Mouse (Mus musculus) hindbrain, embryonic 11.5 days (tissue): ENCODE measurements around the gene Nnat. TPM values are rescaled to one million over a fixed set of nuclear protein-coding genes. Genes with fewer than 3 reads are reported as not detected.
A peak's percentile ranks its signal among the peaks of the same experiment; 100 is the strongest.

Experiments used
- ATAC-seq: fragments of 200-750 bp; cut with Nextera tagmentation; 2 replicates; pipeline ENCODE4 v1.8.0; 2017; ENCODE audit warnings: mild to moderate bottlenecking, moderate TSS enrichment, moderate library complexity; ENCODE audit not compliant: low FRiP score
- DNase-seq: peaks from one replicate; pipeline ENCODE4 v3.0.0-alpha.2; 2015; ENCODE audit warnings: low spot score
- H3K27ac ChIP-seq: fragments of 300-500 bp; sonication (generic); 2 replicates; pipeline ENCODE4 v1.5.1; 2014; ENCODE audit warnings: mild to moderate bottlenecking, low read depth, low read length
- H3K27me3 ChIP-seq: fragments of 300-500 bp; sonication (generic); 2 replicates; pipeline ENCODE4 v1.6.1; 2014; ENCODE audit warnings: mild to moderate bottlenecking, low read length, moderate library complexity, mixed read lengths; ENCODE audit not compliant: control insufficient read depth, insufficient read depth
- H3K36me3 ChIP-seq: fragments of 300-500 bp; sonication (generic); 2 replicates; pipeline ENCODE4 v1.6.1; 2014; ENCODE audit warnings: mild to moderate bottlenecking, low read length, moderate library complexity, mixed read lengths; ENCODE audit not compliant: control insufficient read depth, insufficient read depth
- H3K4me1 ChIP-seq: fragments of 300-500 bp; sonication (generic); replicated peaks from 2 replicates; pipeline ENCODE4 v1.6.1; 2014; ENCODE audit warnings: low read length, mixed read lengths; ENCODE audit not compliant: control insufficient read depth, insufficient read depth
- H3K4me2 ChIP-seq: fragments of 300-500 bp; sonication (generic); replicated peaks from 2 replicates; pipeline ENCODE4 v1.6.1; 2014; ENCODE audit warnings: mild to moderate bottlenecking, low read depth, low read length
- H3K4me3 ChIP-seq: fragments of 300-500 bp; sonication (generic); 2 replicates; pipeline ENCODE4 v1.5.1; 2014; ENCODE audit warnings: low read depth, low read length
- H3K9ac ChIP-seq: fragments of 300-500 bp; sonication (generic); 2 replicates; pipeline ENCODE4 v1.6.1; 2014; ENCODE audit warnings: low read depth, low read length
- H3K9me3 ChIP-seq: fragments of 300-500 bp; sonication (generic); 2 replicates; pipeline ENCODE4 v1.6.1; 2016; ENCODE audit warnings: low read length; ENCODE audit not compliant: control insufficient read depth
- WGBS: fragments of 180-500 bp; shearing (Covaris S2); extraction: QIAGEN DNeasy Blood & Tissue Kit; methylation state at CpG from one replicate; pipeline ENCODE4 v1.1.7; 2014; 5-methylcytosine and 5-hydroxymethylcytosine counted together
- polyA plus RNA-seq: library from polyadenylated mRNA; unstranded; fragments of >200 nt; fragmentation: Nextera tagmentation; extraction: Ambion mirVana; gene quantifications from 2 replicates; pipeline ENCODE4 v1.2.1, GENCODE M21; 2014

The Nnat gene
- polyA plus RNA-seq, 1 experiment from 2014 or later = 1,745 TPM

- H3K27me3 ChIP-seq = no peaks in the 10 kb centered on the region
- peaks cover 17% of the 10 kb centered on the region for H3K4me1 ChIP-seq
- H3K4me3 ChIP-seq = no peak overlapping the region
- H3K27ac ChIP-seq = peak overlapping the region; percentile 68; the same call in 1 of the 2 replicates
- no peaks in the 10 kb centered on the region for H3K9me3 ChIP-seq
- H3K36me3 ChIP-seq = no peaks in the 10 kb centered on the region
- H3K4me2 ChIP-seq = no peak overlapping the region
- WGBS = 53% methylated on average over 8 of the region's 8 CpGs
- no peak for ATAC-seq
- H3K9ac ChIP-seq = no peak overlapping the region; the same call in 1 of the 2 replicates
- no peak for DNase-seq
These were observed 18.2 kb upstream of the Nnat start for GRCm38 (mm10) chr2:157541631-157542030.

- H3K36me3 ChIP-seq = no peaks in the 10 kb centered on the region
- H3K9ac ChIP-seq = no peak overlapping the region
- no peaks in the 10 kb centered on the region for H3K9me3 ChIP-seq
- H3K4me1 ChIP-seq = peaks cover 17% of the 10 kb centered on the region
- no peaks in the 10 kb centered on the region for H3K27me3 ChIP-seq
- WGBS = 61% methylated on average over 4 of the region's 4 CpGs
- H3K4me3 ChIP-seq = no peak overlapping the region
- DNase-seq = no peak
- H3K4me2 ChIP-seq = no peak overlapping the region
- ATAC-seq = no peak
- H3K27ac ChIP-seq = peak overlapping the region; percentile 45; the same call in 1 of the 2 replicates
These were observed 17.5 kb upstream of the Nnat start for GRCm38 (mm10) chr2:157542415-157542814.

- Histone ChIP-seq H3K4me3 (no peak overlapping the region), H3K36me3 (no peaks in the 10 kb centered on the region), H3K4me1 (peaks cover 15% of the 10 kb centered on the region), H3K27ac (no peak overlapping the region), H3K27me3 (no peaks in the 10 kb centered on the region), H3K4me2 (no peak overlapping the region), H3K9me3 (no peaks in the 10 kb centered on the region), H3K9ac (no peak overlapping the region)
- no peak for DNase-seq
- no peak for ATAC-seq
- 72% methylated on average over 9 of the region's 9 CpGs for WGBS
These were observed 15.5 kb upstream of the Nnat start for GRCm38 (mm10) chr2:157544333-157544888.

- Histone ChIP-seq H3K4me3 (no peak overlapping the region), H3K9me3 (no peaks in the 10 kb centered on the region), H3K4me1 (peaks cover 3% of the 10 kb centered on the region), H3K4me2 (no peak overlapping the region), H3K27me3 (no peaks in the 10 kb centered on the region), H3K9ac (no peak overlapping the region), H3K36me3 (no peaks in the 10 kb centered on the region), H3K27ac (no peak overlapping the region)
- ATAC-seq = no peak
- no peak for DNase-seq
These were observed 13.2 kb upstream of the Nnat start for GRCm38 (mm10) chr2:157546686-157547085.

- H3K36me3 ChIP-seq = no peaks in the 10 kb centered on the region
- H3K4me3 ChIP-seq = no peak overlapping the region
- no peak overlapping the region for H3K27ac ChIP-seq
- DNase-seq (no peak), ATAC-seq (no peak)
- no peak overlapping the region for H3K9ac ChIP-seq
- 91% methylated on average over 4 of the region's 4 CpGs for WGBS
- H3K9me3 ChIP-seq = no peaks in the 10 kb centered on the region
- no peaks in the 10 kb centered on the region; the same call in none of the 2 replicates for H3K4me1 ChIP-seq
- no peak overlapping the region for H3K4me2 ChIP-seq
- no peaks in the 10 kb centered on the region for H3K27me3 ChIP-seq
These were observed 9.6 kb upstream of the Nnat start for GRCm38 (mm10) chr2:157550292-157550691.

GRCm38 (mm10) chr2:157552158-157552886, 7.6 kb upstream of the Nnat start:
- H3K36me3 ChIP-seq = no peaks in the 10 kb centered on the region
- H3K27me3 ChIP-seq = no peaks in the 10 kb centered on the region
- no peaks in the 10 kb centered on the region for H3K9me3 ChIP-seq
- ATAC-seq = no peak
- no peak overlapping the region for H3K4me2 ChIP-seq
- H3K4me1 ChIP-seq = no peaks in the 10 kb centered on the region; the same call in 1 of the 2 replicates
- H3K27ac ChIP-seq = no peak overlapping the region
- no peak overlapping the region for H3K9ac ChIP-seq
- WGBS = 83% methylated on average over 10 of the region's 10 CpGs
- no peak for DNase-seq
- no peak overlapping the region for H3K4me3 ChIP-seq

- no peaks in the 10 kb centered on the region for H3K27me3 ChIP-seq
- DNase-seq (no peak), ATAC-seq (no peak)
- H3K4me2 ChIP-seq = no peak overlapping the region
- peaks cover 3% of the 10 kb centered on the region for H3K36me3 ChIP-seq
- H3K4me3 ChIP-seq = no peak overlapping the region
- no peak overlapping the region for H3K9ac ChIP-seq
- WGBS = 75% methylated on average over 5 of the region's 5 CpGs
- H3K4me1 ChIP-seq = peaks cover 2% of the 10 kb centered on the region; the same call in 1 of the 2 replicates
- no peaks in the 10 kb centered on the region; the same call in 1 of the 2 replicates for H3K9me3 ChIP-seq
- H3K27ac ChIP-seq = no peak overlapping the region
These were observed 3.7 kb upstream of the Nnat start for GRCm38 (mm10) chr2:157556074-157556698.

GRCm38 (mm10) chr2:157558051-157558450, 1.8 kb upstream of the Nnat start:
- Histone ChIP-seq H3K4me3 (no peak overlapping the region), H3K9ac (no peak overlapping the region), H3K36me3 (peaks cover 13% of the 10 kb centered on the region), H3K9me3 (no peaks in the 10 kb centered on the region; the same call in 1 of the 2 replicates), H3K27ac (no peak overlapping the region), H3K27me3 (no peaks in the 10 kb centered on the region), H3K4me1 (peaks cover 4% of the 10 kb centered on the region; the same call in 1 of the 2 replicates), H3K4me2 (no peak overlapping the region)
- WGBS = 65% methylated on average over 9 of the region's 9 CpGs
- DNase-seq = no peak
- ATAC-seq = no peak
